Mouse (Mus musculus): ENCODE data around the gene Gm49320.

DNA sequence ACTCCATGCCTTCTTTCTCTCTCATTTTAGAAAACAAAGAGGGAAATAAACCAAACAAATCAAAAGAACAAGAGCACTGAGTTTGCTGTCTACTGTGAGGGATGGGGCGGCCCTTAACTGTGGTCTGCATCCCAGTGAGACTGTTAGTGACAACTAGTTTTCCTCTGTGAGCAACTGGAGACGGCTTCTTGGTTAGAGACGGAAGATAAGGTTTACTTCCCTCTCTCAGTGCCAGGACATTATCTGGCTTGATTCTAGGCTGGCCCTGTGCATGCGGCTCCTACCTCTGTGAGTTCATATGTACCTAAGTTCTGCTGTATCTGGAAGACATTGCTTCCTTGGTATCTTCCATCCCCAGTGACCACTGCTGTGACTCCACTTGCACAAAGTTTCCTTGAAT lies 59.2 kb downstream of the Gm49320 start:
- TF ChIP-seq TAL1 (conservative IDR thresholded peaks at IDR 0.05; ENCODE audit: low read depth, low read length) (no peak), CTCF (IDR thresholded peaks at IDR 0.05; ENCODE audit: low read depth, low read length) (no peak), POLR2AphosphoS5 (IDR thresholded peaks at IDR 0.05; ENCODE audit: insufficient replicate concordance, low read depth, low read length) (no peak)
